Mouse (Mus musculus) intestine, embryonic 16.5 days (tissue): ENCODE data around the gene Prss37. TPM values are rescaled to one million over a fixed set of nuclear protein-coding genes. Genes with fewer than 3 reads are reported as not detected.
A peak's percentile ranks its signal among the peaks of the same experiment; 100 is the strongest.

Source experiments
- ATAC-seq: fragments of 200-750 bp; cut with Nextera tagmentation; 2 replicates; pipeline ENCODE4 v1.8.0; 2017; ENCODE audit warnings: moderate TSS enrichment, moderate library complexity
- H3K27ac ChIP-seq: fragments of 300-500 bp; sonication (generic); 2 replicates; pipeline ENCODE4 v1.5.1; 2014; ENCODE audit warnings: mild to moderate bottlenecking, low read length
- H3K27me3 ChIP-seq: fragments of 300-500 bp; sonication (generic); replicated peaks from 2 replicates; pipeline ENCODE4 v1.6.1; 2014; ENCODE audit warnings: low read length, control low read depth, mixed read lengths; ENCODE audit not compliant: control insufficient read depth, insufficient read depth
- H3K36me3 ChIP-seq: fragments of 300-500 bp; sonication (generic); 2 replicates; pipeline ENCODE4 v1.6.1; 2014; ENCODE audit warnings: low read length, control low read depth; ENCODE audit not compliant: control insufficient read depth, insufficient read depth
- H3K4me1 ChIP-seq: fragments of 300-500 bp; sonication (generic); 2 replicates; pipeline ENCODE4 v1.6.1; 2014; ENCODE audit warnings: low read length, control low read depth, mixed read lengths; ENCODE audit not compliant: control insufficient read depth, insufficient read depth
- H3K4me2 ChIP-seq: fragments of 300-500 bp; sonication (generic); 2 replicates; pipeline ENCODE4 v1.6.1; 2014; ENCODE audit warnings: low read depth, low read length, control low read depth
- H3K4me3 ChIP-seq: fragments of 300-500 bp; sonication (generic); 2 replicates; pipeline ENCODE4 v1.5.1; 2014; ENCODE audit warnings: mild to moderate bottlenecking, low read length
- H3K9ac ChIP-seq: fragments of 300-500 bp; sonication (generic); 2 replicates; pipeline ENCODE4 v1.6.1; 2014; ENCODE audit warnings: low read depth, low read length
- H3K9me3 ChIP-seq: fragments of 300-500 bp; sonication (generic); 2 replicates; pipeline ENCODE4 v1.6.1; 2016; ENCODE audit warnings: low read length, control low read depth; ENCODE audit not compliant: control insufficient read depth
- WGBS: fragments of 180-500 bp; shearing (Covaris S2); extraction: QIAGEN DNeasy Blood & Tissue Kit; methylation state at CpG from one replicate; pipeline ENCODE4 v1.1.7; 2014; 5-methylcytosine and 5-hydroxymethylcytosine counted together
- polyA plus RNA-seq: library from polyadenylated mRNA; unstranded; fragments of >200 nt; fragmentation: Nextera tagmentation; extraction: Ambion mirVana; gene quantifications from 2 replicates; pipeline ENCODE4 v1.2.1, GENCODE M21; 2015

Prss37 gene
- polyA plus RNA-seq: not detected in 2 replicates

DNA sequence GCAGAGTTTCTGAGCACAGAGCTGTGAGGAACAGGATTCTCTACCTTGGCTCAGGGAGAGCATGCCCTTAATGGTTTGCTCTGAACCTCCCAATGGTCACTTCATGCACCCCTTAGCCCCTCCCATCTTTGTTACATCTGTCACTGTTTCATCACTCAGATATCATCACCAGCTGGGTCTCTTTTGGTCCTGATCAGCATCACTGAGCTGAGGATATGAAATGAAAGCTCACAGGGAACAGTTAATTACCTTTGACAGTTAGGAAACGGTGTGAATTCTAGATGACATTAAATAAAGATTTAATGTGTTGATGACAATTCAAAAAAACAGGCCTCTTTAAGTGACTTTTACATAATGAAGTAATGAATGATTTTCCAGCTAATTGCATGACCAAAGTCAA, at the start of gene Prss37:
Gene Prss37 (minus strand): TSS at position 101 of the 400 bp plus-strand sequence.
- Histone ChIP-seq H3K9ac (no peak within 1 kb of the TSS), H3K27me3 (no peaks in the 10 kb centered on the region), H3K27ac (no peak within 1 kb of the TSS), H3K4me3 (no peak within 1 kb of the TSS), H3K4me2 (no peak within 1 kb of the TSS), H3K9me3 (no peaks in the 10 kb centered on the region), H3K4me1 (no peaks in the 10 kb centered on the region), H3K36me3 (no peaks in the 10 kb centered on the region)
- ATAC-seq: no peak
- 79% methylated on average over 1 of the region's 1 CpGs for WGBS

- Histone ChIP-seq H3K4me2 (no peak within 1 kb of the TSS), H3K9ac (no peak within 1 kb of the TSS), H3K27me3 (no peaks in the 10 kb centered on the region), H3K9me3 (no peaks in the 10 kb centered on the region), H3K4me1 (no peaks in the 10 kb centered on the region), H3K36me3 (no peaks in the 10 kb centered on the region), H3K27ac (no peak within 1 kb of the TSS), H3K4me3 (no peak within 1 kb of the TSS)
- 76% methylated on average over 2 of the region's 2 CpGs for WGBS
- no peak for ATAC-seq
Measured at GRCm38 (mm10) chr6:40554950-40555349, 35.6 kb upstream of the Prss37 start, which contains the start of gene Olfr461. Olfr461 (minus strand) TSS chr6:40555050.

DNA sequence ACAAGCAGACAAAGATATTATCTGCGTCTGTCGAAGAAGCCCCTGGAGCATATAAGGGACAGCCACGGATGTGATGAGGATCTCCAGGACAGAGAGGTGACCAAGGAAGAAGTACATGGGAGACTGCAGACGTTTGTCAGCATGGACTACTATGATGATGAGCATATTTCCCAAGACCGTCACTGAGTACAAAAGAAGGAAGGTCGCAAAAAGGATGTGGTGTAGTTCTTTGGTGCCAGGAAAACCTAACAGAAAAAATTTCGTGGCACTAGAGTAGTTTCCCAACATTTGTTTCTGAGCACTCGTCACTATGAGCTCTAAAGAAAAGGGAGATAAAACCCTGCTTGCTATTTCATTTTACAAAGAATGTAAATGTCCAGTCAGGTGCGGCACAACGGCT, 25.4 kb upstream of the Prss37 start:
- Histone ChIP-seq H3K4me2 (no peak overlapping the region), H3K4me3 (no peak overlapping the region), H3K4me1 (no peaks in the 10 kb centered on the region), H3K9me3 (no peaks in the 10 kb centered on the region), H3K36me3 (no peaks in the 10 kb centered on the region), H3K27ac (no peak overlapping the region), H3K9ac (no peak overlapping the region), H3K27me3 (no peaks in the 10 kb centered on the region)
- WGBS: 87% methylated on average over 10 of the region's 10 CpGs
- no peak for ATAC-seq

DNA sequence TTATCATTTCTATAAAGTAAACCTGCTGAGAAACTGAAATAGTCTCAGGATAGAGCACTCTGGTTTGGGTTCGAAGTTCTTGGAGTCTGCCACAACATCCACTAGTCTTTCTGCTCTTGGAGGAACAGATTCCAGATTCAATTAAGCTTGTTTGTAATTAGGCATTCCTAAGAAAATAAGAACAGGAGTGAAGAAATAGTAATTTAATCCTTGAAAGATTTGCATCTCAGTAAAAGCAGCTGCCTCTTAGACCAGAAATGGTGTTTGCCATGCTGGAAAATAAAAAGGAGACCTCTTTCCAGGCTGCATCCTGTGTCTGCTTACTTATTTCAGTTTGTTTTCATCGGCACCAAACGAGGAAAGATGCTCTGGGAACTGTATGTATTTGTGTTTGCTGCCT, 26.1 kb downstream of the Prss37 start, which contains the start of gene Tas2r108:
Gene Tas2r108 (plus strand): TSS at position 301 of the 400 bp plus-strand sequence.
- Histone ChIP-seq H3K27me3 (no peaks in the 10 kb centered on the region), H3K9me3 (no peaks in the 10 kb centered on the region), H3K4me3 (no peak within 1 kb of the TSS), H3K4me1 (no peaks in the 10 kb centered on the region), H3K4me2 (no peak within 1 kb of the TSS), H3K9ac (no peak within 1 kb of the TSS), H3K36me3 (no peaks in the 10 kb centered on the region), H3K27ac (no peak within 1 kb of the TSS)
- 90% methylated on average over 3 of the region's 3 CpGs for WGBS
- ATAC-seq: no peak

GRCm38 (mm10) chr6:40490933-40491332, 28.4 kb downstream of the Prss37 start, which contains the start of gene Tas2r137:
Tas2r137 (plus strand) TSS chr6:40491233.
- no peak within 1 kb of the TSS for H3K4me2 ChIP-seq
- no peaks in the 10 kb centered on the region for H3K27me3 ChIP-seq
- no peak within 1 kb of the TSS for H3K9ac ChIP-seq
- H3K9me3 ChIP-seq: no peaks in the 10 kb centered on the region
- no peaks in the 10 kb centered on the region for H3K4me1 ChIP-seq
- H3K36me3 ChIP-seq: no peaks in the 10 kb centered on the region
- no peak for ATAC-seq
- H3K4me3 ChIP-seq: no peak within 1 kb of the TSS
- H3K27ac ChIP-seq: no peak within 1 kb of the TSS

DNA sequence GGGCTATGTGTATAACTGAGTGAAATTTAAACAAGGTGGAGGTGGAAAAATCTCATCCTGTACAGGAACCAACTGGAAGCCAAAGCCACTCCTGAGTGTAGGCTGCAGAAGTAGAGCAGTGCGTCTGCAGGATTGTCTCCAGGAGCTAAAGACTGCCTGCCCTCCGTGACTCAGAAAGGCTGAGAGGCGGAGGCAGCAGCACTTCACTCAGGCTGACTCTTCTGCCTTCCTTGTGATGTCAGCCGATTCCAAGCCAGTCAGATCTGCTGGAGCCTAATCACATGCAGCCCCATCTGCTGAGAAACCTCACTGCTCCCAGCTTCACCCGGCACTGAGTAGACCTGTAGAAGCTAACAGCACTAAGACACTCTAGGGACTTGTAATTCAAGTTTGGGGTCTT, 37.0 kb downstream of the Prss37 start:
- 88% methylated on average over 5 of the region's 5 CpGs for WGBS
- H3K9me3 ChIP-seq: no peaks in the 10 kb centered on the region
- no peaks in the 10 kb centered on the region for H3K4me1 ChIP-seq
- no peak overlapping the region for H3K4me3 ChIP-seq
- no peak for ATAC-seq
- H3K27ac ChIP-seq: no peak overlapping the region
- H3K9ac ChIP-seq: no peak overlapping the region
- no peak overlapping the region for H3K4me2 ChIP-seq
- H3K36me3 ChIP-seq: peaks cover 17% of the 10 kb centered on the region
- H3K27me3 ChIP-seq: no peaks in the 10 kb centered on the region

DNA sequence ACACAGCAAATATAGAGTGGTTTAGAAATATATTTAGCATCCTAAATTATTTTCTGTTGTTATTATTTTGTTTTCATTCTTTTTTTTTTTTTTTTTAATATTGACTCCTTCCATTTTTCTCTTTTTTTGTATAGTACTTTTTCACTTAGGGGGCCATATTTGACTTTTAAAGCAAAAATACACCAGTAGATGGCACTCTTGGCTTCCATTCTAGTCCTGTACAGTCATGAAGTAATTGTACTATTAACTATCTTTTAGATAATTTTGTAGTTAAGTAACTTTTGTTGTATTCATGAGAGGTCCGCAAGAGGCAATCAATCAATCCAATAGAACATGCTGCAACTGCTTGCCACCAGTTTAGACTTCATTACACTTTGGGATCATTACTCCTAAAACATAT, 39.6 kb downstream of the Prss37 start:
- no peak for ATAC-seq
- peaks cover 31% of the 10 kb centered on the region for H3K36me3 ChIP-seq
- no peaks in the 10 kb centered on the region for H3K9me3 ChIP-seq
- no peak overlapping the region for H3K9ac ChIP-seq
- no peaks in the 10 kb centered on the region for H3K27me3 ChIP-seq
- H3K4me1 ChIP-seq: no peaks in the 10 kb centered on the region
- no peak overlapping the region for H3K27ac ChIP-seq
- H3K4me3 ChIP-seq: no peak overlapping the region
- 71% methylated on average over 1 of the region's 1 CpGs for WGBS
- H3K4me2 ChIP-seq: no peak overlapping the region

- Histone ChIP-seq H3K9ac (no peak overlapping the region), H3K4me2 (no peak overlapping the region), H3K27me3 (no peaks in the 10 kb centered on the region), H3K4me3 (no peak overlapping the region), H3K9me3 (no peaks in the 10 kb centered on the region), H3K27ac (no peak overlapping the region), H3K4me1 (peaks cover 3% of the 10 kb centered on the region), H3K36me3 (peaks cover 26% of the 10 kb centered on the region)
- ATAC-seq: no peak
- WGBS: 85% methylated on average over 4 of the region's 4 CpGs
Measured at GRCm38 (mm10) chr6:40476132-40476531, 43.2 kb downstream of the Prss37 start.

GRCm38 (mm10) chr6:40471720-40472010, 47.6 kb downstream of the Prss37 start:
- Histone ChIP-seq H3K27ac (peak overlapping the region; percentile 96), H3K27me3 (no peaks in the 10 kb centered on the region), H3K36me3 (peaks cover 13% of the 10 kb centered on the region), H3K9ac (peak overlapping the region; percentile 89), H3K4me2 (peak overlapping the region; percentile 61), H3K9me3 (no peaks in the 10 kb centered on the region), H3K4me3 (peak overlapping the region; percentile 74), H3K4me1 (peaks cover 3% of the 10 kb centered on the region)
- ATAC-seq: peak; percentile 10; the same call in 1 of the 2 replicates
- WGBS: 1% methylated on average over 7 of the region's 7 CpGs
